Mouse (Mus musculus) erythroblast, embryonic 14.5 days (primary cell): ENCODE measurements around the gene Snrpc.

Experiments
- GATA1 ChIP-seq: IDR thresholded peaks from 2 replicates; pipeline ENCODE4 v1.6.1; 2012; ENCODE audit warnings: low read length, inconsistent platforms, mixed read lengths
- TAL1 ChIP-seq: IDR thresholded peaks from 3 replicates; pipeline ENCODE4 v1.6.1; 2012; ENCODE audit warnings: low read length, inconsistent platforms, mixed read lengths

DNA sequence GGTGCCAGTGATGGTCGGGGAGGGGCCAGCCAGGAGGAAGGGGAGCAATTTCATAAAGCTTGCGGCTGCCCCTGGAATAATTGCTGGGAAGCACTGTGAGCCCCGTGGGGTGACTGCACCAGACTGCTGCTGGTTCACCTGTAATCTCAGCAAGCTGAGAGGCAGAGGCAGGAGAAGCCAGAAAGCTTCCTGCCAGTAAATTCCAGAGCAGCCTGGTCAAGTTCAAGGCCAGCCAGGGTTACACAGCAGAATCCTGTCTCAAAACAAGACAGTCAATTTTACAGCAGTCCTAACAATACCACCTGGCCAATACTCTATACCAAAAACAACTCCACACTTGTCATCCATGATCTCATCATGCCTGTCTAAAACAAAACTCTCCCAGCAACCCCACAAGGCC is 26.0 kb upstream of the Snrpc start:
- no peak for TF ChIP-seq GATA1
- no peak for TF ChIP-seq TAL1
